Mouse (Mus musculus): ENCODE data around the gene Zfp382. TPM values are rescaled to one million over a fixed set of nuclear protein-coding genes. Genes with fewer than 3 reads are reported as not detected.

Zfp382 gene
- 1.6 and 2.1 TPM in 2 replicates for polyA plus RNA-seq (2015; fragmentation: Nextera tagmentation; extraction: Ambion mirVana)

DNA sequence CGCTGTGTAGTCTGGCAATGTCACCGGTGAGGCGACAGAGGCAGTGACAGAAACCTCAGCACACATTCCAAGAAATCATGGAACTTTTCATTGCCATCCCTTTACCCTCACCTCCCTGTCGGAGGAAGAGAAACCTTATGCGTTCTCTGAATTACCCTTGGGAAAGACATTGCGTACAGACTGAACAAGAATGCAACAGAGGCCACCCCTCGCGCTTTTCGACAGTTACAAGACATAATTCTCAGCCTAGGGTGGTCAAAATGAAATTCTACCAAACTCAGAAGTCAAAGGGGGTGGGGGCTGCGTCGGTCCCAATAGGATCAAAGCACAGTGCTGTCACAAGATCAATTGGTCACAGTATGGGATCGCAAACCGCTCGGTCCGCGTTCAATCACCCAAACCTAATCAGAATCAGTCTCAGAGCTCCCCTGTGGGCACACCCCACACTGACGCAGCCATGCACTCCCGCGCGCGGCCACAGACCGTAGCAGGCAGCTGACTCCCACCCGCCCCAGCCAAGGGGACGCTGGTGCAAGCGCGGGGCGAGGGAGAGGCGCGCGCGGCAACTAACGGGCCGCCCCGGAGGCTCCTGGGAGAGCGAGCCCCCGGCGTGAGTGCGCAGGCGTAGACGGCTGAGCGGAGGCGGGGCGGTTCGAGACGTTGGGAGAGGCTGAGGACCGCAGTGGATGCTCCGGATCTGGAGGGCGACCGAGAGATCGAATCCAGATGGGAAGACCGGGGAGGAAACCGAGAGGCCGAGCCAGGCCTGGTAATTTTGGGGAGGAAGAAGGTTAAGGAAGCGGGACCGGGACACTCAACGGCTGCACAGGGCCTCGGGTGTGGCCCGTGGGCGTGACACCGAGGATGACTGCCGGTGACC is at the start of gene Zfp382:
Gene Zfp382, plus strand, starts transcription at position 635 of the 880 bp plus-strand sequence.
- Histone ChIP-seq H3K4me2 (peak within 1 kb of the TSS; percentile 88), H3K27ac (peak within 1 kb of the TSS; percentile 62), H3K4me1 (replicated peaks) (peaks cover 16% of the 10 kb centered on the region), H3K9ac (peak within 1 kb of the TSS; percentile 80), H3K9me3 (replicated peaks) (0 out of 2 replicates have a peak, but pooled peaks cover 6% of the 10 kb centered on the region), H3K36me3 (peaks cover 3% of the 10 kb centered on the region; the same call in 1 of the 2 replicates), H3K4me3 (replicated peaks) (peak within 1 kb of the TSS; percentile 73), H3K27me3 (no peaks in the 10 kb centered on the region)
- ATAC-seq (ENCODE audit: low read depth) = peak; percentile 95
- under 1% methylated on average over 61 of the region's 61 CpGs for WGBS (ENCODE audit: insufficient replicate concordance)
- DNase-seq = peak; percentile 81

GRCm38 (mm10) chr7:30072146-30073028 is 49.4 kb upstream of the Zfp382 start, which contains the start of gene Zfp82:
Gene Zfp82 (minus strand): TSS chr7:30072900.
- peak within 1 kb of the TSS; percentile 68 for H3K27ac ChIP-seq
- peak; percentile 81 for DNase-seq

GRCm38 (mm10) chr7:30086524-30086923 is 35.2 kb upstream of the Zfp382 start:
- no peak overlapping the region for H3K4me3 ChIP-seq (replicated peaks)
- H3K27ac ChIP-seq = no peak overlapping the region
- 71% methylated on average over 9 of the region's 9 CpGs for WGBS (ENCODE audit: insufficient replicate concordance)
- H3K4me2 ChIP-seq = no peak overlapping the region
- no peaks in the 10 kb centered on the region for H3K9me3 ChIP-seq (replicated peaks)
- H3K27me3 ChIP-seq = no peaks in the 10 kb centered on the region
- DNase-seq = no peak
- no peak overlapping the region for H3K9ac ChIP-seq
- H3K36me3 ChIP-seq = peaks cover 17% of the 10 kb centered on the region
- no peak for ATAC-seq (ENCODE audit: low read depth)
- H3K4me1 ChIP-seq (replicated peaks) = peaks cover 23% of the 10 kb centered on the region

More at GRCm38 (mm10) chr7:30072146-30073028, 49.4 kb upstream of the Zfp382 start, which contains the start of gene Zfp82:
- Histone ChIP-seq H3K9ac (peak within 1 kb of the TSS; percentile 83), H3K4me2 (peak within 1 kb of the TSS; percentile 97), H3K4me1 (replicated peaks) (peaks cover 17% of the 10 kb centered on the region), H3K9me3 (replicated peaks) (no peaks in the 10 kb centered on the region), H3K36me3 (peaks cover 13% of the 10 kb centered on the region; the same call in 1 of the 2 replicates), H3K27me3 (no peaks in the 10 kb centered on the region), H3K4me3 (replicated peaks) (peak within 1 kb of the TSS; percentile 82)
- WGBS (ENCODE audit: insufficient replicate concordance) = under 1% methylated on average over 50 of the region's 50 CpGs
- ATAC-seq (ENCODE audit: low read depth) = peak; percentile 92

- Histone ChIP-seq H3K27ac (peak overlapping the region; percentile 15; the same call in 1 of the 2 replicates), H3K36me3 (peaks cover 16% of the 10 kb centered on the region), H3K9ac (peak overlapping the region; percentile 72), H3K4me1 (replicated peaks) (peaks cover 35% of the 10 kb centered on the region), H3K9me3 (replicated peaks) (no peaks in the 10 kb centered on the region), H3K4me2 (peak overlapping the region; percentile 78), H3K27me3 (no peaks in the 10 kb centered on the region), H3K4me3 (replicated peaks) (peak overlapping the region; percentile 68)
- WGBS (ENCODE audit: insufficient replicate concordance) = 20% methylated on average over 6 of the region's 6 CpGs
- DNase-seq = no peak
- ATAC-seq (ENCODE audit: low read depth) = no peak
These were observed 32.3 kb upstream of the Zfp382 start for GRCm38 (mm10) chr7:30089405-30089804.

DNA sequence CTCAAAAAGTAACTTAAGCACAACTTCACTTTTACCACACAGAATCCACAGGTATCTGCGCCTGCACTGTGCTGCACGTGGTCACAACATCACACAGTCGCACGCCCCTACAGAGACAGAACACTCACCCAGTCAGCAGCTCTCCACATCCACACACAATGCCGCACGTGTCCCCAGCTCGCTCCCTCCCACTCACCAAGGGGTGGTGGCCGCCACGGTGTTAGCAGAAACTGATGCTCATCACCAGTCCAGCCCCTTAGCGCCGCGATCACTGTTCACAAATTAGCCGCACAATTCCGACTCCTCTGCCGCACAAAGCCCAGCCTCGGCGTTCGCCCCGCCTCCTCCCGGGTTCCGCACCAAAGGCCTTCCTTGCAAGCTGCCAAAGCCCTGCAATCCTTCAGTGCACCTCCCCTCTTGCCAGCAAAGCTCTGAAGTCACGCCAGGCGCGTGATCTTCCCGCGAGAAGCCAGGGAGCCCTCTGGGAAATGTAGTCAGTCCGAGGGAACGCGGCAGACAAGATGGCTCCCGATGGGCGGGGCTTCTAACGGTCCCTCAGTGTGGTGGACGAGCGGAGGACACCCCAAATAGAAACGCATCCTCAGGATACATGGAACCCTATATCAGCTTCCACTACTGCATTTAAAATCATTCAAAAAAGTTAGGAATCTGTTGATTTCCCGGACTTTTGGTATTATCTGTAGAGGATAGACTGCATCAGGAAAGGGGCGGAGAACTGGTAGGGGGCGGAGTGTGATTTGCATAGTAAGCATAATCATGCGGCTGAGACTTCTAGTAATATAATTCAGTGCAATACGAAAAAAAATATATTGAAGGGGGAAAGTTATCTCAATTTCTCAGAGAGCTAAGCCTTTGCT is 31.4 kb upstream of the Zfp382 start, which contains the start of the genes Gm26920 and Zfp566:
Gene Gm26920, minus strand, starts transcription at position 319 of the 878 bp plus-strand sequence.
Gene Zfp566, minus strand, starts transcription at position 436 of the 878 bp plus-strand sequence.
- Histone ChIP-seq H3K9me3 (replicated peaks) (no peaks in the 10 kb centered on the region), H3K4me2 (peak within 1 kb of the TSS; percentile 78), H3K4me1 (replicated peaks) (peaks cover 36% of the 10 kb centered on the region), H3K27ac (peak within 1 kb of the TSS; percentile 88), H3K9ac (peak within 1 kb of the TSS; percentile 72), H3K4me3 (replicated peaks) (peak within 1 kb of the TSS; percentile 68), H3K36me3 (peaks cover 7% of the 10 kb centered on the region), H3K27me3 (no peaks in the 10 kb centered on the region)
- under 1% methylated on average over 40 of the region's 40 CpGs for WGBS (ENCODE audit: insufficient replicate concordance)
- ATAC-seq (ENCODE audit: low read depth) = peak; percentile 93
- DNase-seq = peak; percentile 92

DNA sequence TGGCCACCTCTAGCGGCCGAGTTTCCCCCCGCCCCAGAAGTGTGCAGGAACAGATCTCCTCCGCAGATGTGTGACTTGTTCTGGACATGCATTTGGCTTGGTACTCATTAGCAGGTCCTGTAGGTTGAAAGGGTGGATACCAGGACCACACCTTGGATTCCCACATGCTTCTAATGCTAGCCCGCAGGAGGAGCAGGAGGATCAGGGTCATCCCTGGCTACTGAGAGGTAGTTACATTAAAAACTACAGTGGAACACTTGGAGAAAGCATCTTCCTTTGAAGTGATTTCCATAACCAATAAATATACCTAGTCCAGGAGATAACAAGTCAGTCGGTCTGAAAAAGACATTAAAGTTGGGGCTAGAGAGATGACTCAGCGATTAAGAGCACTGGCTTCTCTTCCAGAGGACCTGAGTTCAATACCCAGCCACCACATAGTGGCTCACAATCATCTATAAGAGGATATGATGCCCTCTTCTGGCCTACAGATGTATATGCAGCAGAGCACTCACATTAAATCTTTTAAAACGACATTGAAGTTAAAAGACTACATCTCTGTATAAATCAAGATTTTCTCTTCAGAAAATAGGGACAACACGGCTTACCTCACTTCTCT is 30.7 kb upstream of the Zfp382 start:
- peak overlapping the region; percentile 68 for H3K4me3 ChIP-seq (replicated peaks)
- H3K9ac ChIP-seq = peak overlapping the region; percentile 55
- H3K27ac ChIP-seq = peak overlapping the region; percentile 88
- WGBS (ENCODE audit: insufficient replicate concordance) = 5% methylated on average over 9 of the region's 9 CpGs
- ATAC-seq (ENCODE audit: low read depth) = no peak
- H3K27me3 ChIP-seq = no peaks in the 10 kb centered on the region
- no peak for DNase-seq
- H3K4me2 ChIP-seq = peak overlapping the region; percentile 78
- peaks cover 42% of the 10 kb centered on the region for H3K4me1 ChIP-seq (replicated peaks)
- H3K36me3 ChIP-seq = no peaks in the 10 kb centered on the region; the same call in 1 of the 2 replicates
- no peaks in the 10 kb centered on the region for H3K9me3 ChIP-seq (replicated peaks)

DNA sequence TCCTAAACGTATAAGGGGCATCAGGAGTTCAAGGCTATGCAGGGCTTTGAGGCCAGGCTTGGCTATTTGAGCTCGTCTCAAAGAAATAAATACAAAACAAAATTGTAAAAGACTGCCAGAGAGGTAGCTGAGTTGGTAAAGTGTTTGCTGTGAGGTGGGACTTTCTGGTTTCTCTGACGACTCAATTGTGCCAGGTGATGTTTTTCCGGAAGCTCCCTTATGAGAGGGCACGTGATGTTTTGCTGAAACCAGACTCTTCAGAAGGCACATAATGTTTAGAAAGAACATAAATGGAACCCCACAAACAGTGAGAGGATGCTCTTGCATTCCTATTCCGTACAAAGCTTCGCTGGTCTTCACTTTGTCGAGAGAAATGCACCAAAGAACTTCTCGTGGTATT is 29.1 kb upstream of the Zfp382 start:
- WGBS (ENCODE audit: insufficient replicate concordance) = 66% methylated on average over 9 of the region's 9 CpGs
- DNase-seq (no peak), ATAC-seq (ENCODE audit: low read depth) (no peak)
- Histone ChIP-seq H3K4me1 (replicated peaks) (peaks cover 55% of the 10 kb centered on the region), H3K27me3 (no peaks in the 10 kb centered on the region), H3K4me2 (no peak overlapping the region), H3K9ac (no peak overlapping the region), H3K27ac (no peak overlapping the region), H3K36me3 (no peaks in the 10 kb centered on the region), H3K4me3 (replicated peaks) (no peak overlapping the region), H3K9me3 (replicated peaks) (no peaks in the 10 kb centered on the region)

DNA sequence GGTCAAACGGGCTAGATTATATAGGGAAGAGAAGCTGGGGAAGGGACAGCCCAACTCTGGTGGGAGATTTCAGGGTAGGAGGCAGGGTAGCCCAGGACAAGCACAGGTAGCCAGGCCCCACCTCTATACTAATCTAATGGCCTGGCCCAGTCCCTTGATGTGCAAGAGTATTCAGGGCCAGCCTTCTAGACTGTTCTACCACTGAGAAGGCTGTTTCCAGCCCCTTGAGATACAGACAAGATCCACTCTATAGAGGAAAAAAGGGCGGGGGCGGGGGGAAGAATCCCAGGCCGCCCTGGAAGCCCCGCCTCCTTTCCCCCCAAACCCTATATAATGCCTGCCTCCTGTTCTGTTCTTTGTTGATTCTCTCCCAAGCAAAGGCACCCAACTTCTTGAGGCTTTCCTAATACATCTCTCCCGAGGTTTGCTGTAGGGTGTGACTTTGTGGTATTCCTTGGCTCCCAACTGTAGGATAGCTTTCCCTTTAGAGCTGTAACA is 27.8 kb upstream of the Zfp382 start:
- ATAC-seq (ENCODE audit: low read depth) = no peak
- Histone ChIP-seq H3K27ac (no peak overlapping the region; the same call in 1 of the 2 replicates), H3K9ac (no peak overlapping the region), H3K27me3 (no peaks in the 10 kb centered on the region), H3K4me1 (replicated peaks) (peaks cover 58% of the 10 kb centered on the region), H3K9me3 (replicated peaks) (no peaks in the 10 kb centered on the region), H3K4me2 (peak overlapping the region; percentile 81), H3K4me3 (replicated peaks) (peak overlapping the region; percentile 74), H3K36me3 (0 out of 2 replicates have a peak, but pooled peaks cover 2% of the 10 kb centered on the region)
- DNase-seq = no peak
- 64% methylated on average over 6 of the region's 6 CpGs for WGBS (ENCODE audit: insufficient replicate concordance)

DNA sequence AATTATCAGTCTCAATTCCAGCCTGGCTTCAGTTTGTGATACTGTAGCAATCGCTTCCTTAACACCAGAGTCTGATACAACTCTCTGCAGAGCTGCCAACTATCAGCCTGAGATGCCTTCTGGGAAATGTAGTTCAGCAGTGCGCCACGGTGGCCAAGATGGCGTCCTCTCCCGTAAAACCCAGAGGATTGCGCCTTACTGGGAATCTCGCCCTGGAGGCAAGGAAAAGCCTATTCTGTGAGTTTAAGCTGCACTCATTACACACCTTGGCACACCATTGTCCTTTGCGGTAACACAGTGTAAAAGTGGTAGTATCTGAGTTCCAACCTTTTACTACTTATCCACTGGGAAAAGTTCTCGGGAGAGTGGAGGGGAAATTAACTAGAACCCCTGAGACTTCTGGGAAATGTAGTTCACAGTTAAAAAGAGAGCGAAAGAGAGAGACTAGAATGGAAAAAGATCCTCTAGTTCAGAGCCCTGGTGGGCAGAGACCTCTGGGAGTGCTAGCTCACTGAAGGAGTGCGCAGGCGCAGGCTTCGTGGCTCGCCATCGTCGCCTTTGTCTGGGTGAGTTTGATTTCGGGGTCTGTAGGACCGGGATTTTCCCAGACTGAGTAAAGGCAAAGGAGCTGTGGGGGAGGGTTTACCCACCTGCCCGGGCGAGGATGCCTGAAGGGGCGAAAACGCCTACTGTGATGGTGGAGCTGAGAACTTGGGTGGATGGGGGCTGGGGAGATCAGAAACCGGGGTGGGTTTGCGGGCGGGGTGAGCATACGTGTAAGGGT is 26.9 kb upstream of the Zfp382 start, which contains the start of gene Zfp260:
Gene Zfp260, plus strand, starts transcription at position 132 of the 784 bp plus-strand sequence.
- H3K4me2 ChIP-seq = peak within 1 kb of the TSS; percentile 81
- no peaks in the 10 kb centered on the region for H3K9me3 ChIP-seq (replicated peaks)
- H3K27ac ChIP-seq = peak within 1 kb of the TSS; percentile 82
- peaks cover 50% of the 10 kb centered on the region for H3K4me1 ChIP-seq (replicated peaks)
- ATAC-seq (ENCODE audit: low read depth) (peak; percentile 69), DNase-seq (peak; percentile 76)
- H3K27me3 ChIP-seq = no peaks in the 10 kb centered on the region
- under 1% methylated on average over 26 of the region's 26 CpGs for WGBS (ENCODE audit: insufficient replicate concordance)
- H3K36me3 ChIP-seq = peaks cover 3% of the 10 kb centered on the region; the same call in 1 of the 2 replicates
- peak within 1 kb of the TSS; percentile 74 for H3K4me3 ChIP-seq (replicated peaks)
- H3K9ac ChIP-seq = peak within 1 kb of the TSS; percentile 79
